Mouse (Mus musculus) adrenal gland, adult (tissue): Measurements from ENCODE around the gene Klhdc7b.
"Not testable (repeated sequence)": the region's sequence is repeated elsewhere in the genome, so short reads cannot be mapped to it uniquely, and the experiment has no call there.

Experiments used
- DNase-seq, 2 experiments: peaks; one replicate each; pipeline ENCODE4 v3.0.0; 2022 to 2023; ENCODE audit warnings: low spot score in 1 of 2; ENCODE audit not compliant: inconsistent age in 2 of 2

Gene Klhdc7b

GRCm38 (mm10) chr15:89426716-89427115 is 42.0 kb downstream of the Klhdc7b start:
- peak in 1 of 2 experiments; percentile 44 for DNase-seq

- DNase-seq: peak in 1 of 2 experiments; percentile 39
Observed at GRCm38 (mm10) chr15:89428136-89428790, 43.5 kb downstream of the Klhdc7b start.

GRCm38 (mm10) chr15:89428821-89429351 is 44.2 kb downstream of the Klhdc7b start:
- DNase-seq: no peak

- DNase-seq: peak; percentile 94 to 97
Observed at GRCm38 (mm10) chr15:89429352-89430221, 44.9 kb downstream of the Klhdc7b start, which contains the start of the genes C730034F03Rik, Gm44502 and Chkb. TSS of gene C730034F03Rik (plus strand) at chr15:89429589. TSS of gene Gm44502 (minus strand) at chr15:89429696. TSS of gene Chkb (minus strand) at chr15:89429908.

GRCm38 (mm10) chr15:89430341-89430740 is 45.6 kb downstream of the Klhdc7b start:
- DNase-seq: peak in 1 of 2 experiments; percentile 53

- DNase-seq: not testable (repeated sequence)
Observed at GRCm38 (mm10) chr15:89430771-89431170, 46.1 kb downstream of the Klhdc7b start.

- DNase-seq: no peak
Observed at GRCm38 (mm10) chr15:89431271-89431670, 46.6 kb downstream of the Klhdc7b start.

GRCm38 (mm10) chr15:89431806-89432205 is 47.1 kb downstream of the Klhdc7b start:
- DNase-seq: no peak

- no peak for DNase-seq
Observed at GRCm38 (mm10) chr15:89432946-89433345, 48.2 kb downstream of the Klhdc7b start.

- DNase-seq: no peak
Observed at GRCm38 (mm10) chr15:89434136-89434535, 49.4 kb downstream of the Klhdc7b start.

- DNase-seq: no peak
Observed at GRCm38 (mm10) chr15:89435878-89436277, 51.2 kb downstream of the Klhdc7b start.
